Mouse (Mus musculus): ENCODE measurements around the gene 1700113H08Rik. TPM values are rescaled to one million over a fixed set of nuclear protein-coding genes. Genes with fewer than 3 reads are reported as not detected.

1700113H08Rik gene
- not detected for total RNA-seq (2023)

GRCm38 (mm10) chr10:87057500-87058250 is at the start of gene 1700113H08Rik:
Gene 1700113H08Rik (plus strand): TSS chr10:87058045.

Other genes starting within 250 kb of the 1700113H08Rik start
- gene Stab2, start 50.0 kb upstream of the 1700113H08Rik start, total RNA-seq (2023), result 1 to 10 TPM; 2.6 to 3.6 TPM

All from neutrophil, adult 59 days (primary cell).